Mouse (Mus musculus): ENCODE data around the gene Ntn3. TPM values are rescaled to one million over a fixed set of nuclear protein-coding genes. Genes with fewer than 3 reads are reported as not detected.
A peak's percentile ranks its signal among the peaks of the same experiment; 100 is the strongest.

Gene Ntn3
- polyA plus RNA-seq, 1 experiment from 2014 or later = 2.3 TPM

DNA sequence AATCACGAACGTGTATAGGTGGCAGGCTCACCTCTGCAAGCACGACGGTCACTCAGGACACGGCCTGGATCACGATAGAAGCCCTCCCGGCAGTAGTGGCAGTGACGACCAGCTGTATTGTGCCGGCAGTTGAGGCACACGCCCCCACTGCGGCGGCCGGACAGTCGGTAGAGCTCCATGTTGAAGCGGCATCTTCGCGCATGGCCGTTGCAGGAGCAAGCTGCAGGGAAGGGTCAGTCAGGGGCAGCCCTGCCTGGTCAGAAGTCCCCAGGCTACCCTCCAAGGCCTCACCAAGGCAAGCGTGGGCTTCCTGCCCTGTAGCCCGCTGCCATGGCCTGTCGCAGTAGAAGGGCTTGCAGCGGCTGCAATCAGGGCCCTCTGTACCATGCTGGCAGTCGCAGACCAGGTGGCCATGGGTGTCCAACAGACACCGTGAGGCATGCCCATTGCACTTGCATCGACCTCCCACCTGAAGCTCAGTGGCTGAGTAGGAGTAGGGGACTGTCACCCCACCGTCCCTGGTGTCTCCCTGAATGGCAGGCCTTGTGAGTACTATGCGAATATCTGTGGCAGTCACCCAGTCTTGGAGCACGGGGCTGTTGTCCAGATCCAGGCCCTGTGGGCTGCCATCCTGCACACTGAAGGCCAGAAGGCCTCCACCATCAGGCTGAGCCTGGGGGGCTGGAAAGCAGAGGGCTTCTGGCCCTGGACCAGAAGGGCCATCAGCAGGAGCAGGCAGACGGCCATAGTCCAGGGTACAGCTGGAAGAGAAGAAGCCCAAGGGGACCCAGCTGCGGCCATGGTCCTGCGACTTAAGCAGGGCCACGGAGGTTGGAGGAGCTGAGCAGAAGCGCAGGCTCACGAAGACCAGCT is 1.3 kb downstream of the Ntn3 start:
- Histone ChIP-seq H3K9ac (replicated peaks; ENCODE audit: low read depth) (peak overlapping the region; percentile 45; the same call in 1 of the 2 replicates), H3K4me2 (replicated peaks; ENCODE audit: low read depth, low read length) (peak overlapping the region; percentile 64), H3K4me3 (ENCODE audit: low read depth, low read length) (0 out of 2 replicates have a peak overlapping the region, but pooled peaks have one; percentile 36), H3K4me1 (ENCODE audit: insufficient read depth, low read depth, low read length) (peaks cover 40% of the 10 kb centered on the region), H3K9me3 (ENCODE audit: low read length) (no peaks in the 10 kb centered on the region), H3K27me3 (replicated peaks; ENCODE audit: insufficient read depth, low read length) (0 out of 2 replicates have a peak, but pooled peaks cover 11% of the 10 kb centered on the region), H3K27ac (ENCODE audit: low read length) (no peak overlapping the region), H3K36me3 (ENCODE audit: insufficient read depth, low read length) (no peaks in the 10 kb centered on the region)
- 68% methylated on average over 34 of the region's 34 CpGs for WGBS
- DNase-seq (ENCODE audit: low spot score) (no peak), ATAC-seq (no peak)
- TF ChIP-seq EP300 (IDR thresholded peaks at IDR 0.05) = no peak
- TF ChIP-seq CTCF (IDR thresholded peaks at IDR 0.05) = no peak

- Histone ChIP-seq H3K9me3 (ENCODE audit: low read length) (no peaks in the 10 kb centered on the region), H3K9ac (replicated peaks; ENCODE audit: low read depth) (no peak overlapping the region), H3K27me3 (replicated peaks; ENCODE audit: insufficient read depth, low read length) (0 out of 2 replicates have a peak, but pooled peaks cover 11% of the 10 kb centered on the region), H3K36me3 (ENCODE audit: insufficient read depth, low read length) (no peaks in the 10 kb centered on the region), H3K4me3 (ENCODE audit: low read depth, low read length) (peak overlapping the region; percentile 31), H3K27ac (ENCODE audit: low read length) (no peak overlapping the region), H3K4me2 (replicated peaks; ENCODE audit: low read depth, low read length) (peak overlapping the region; percentile 95), H3K4me1 (ENCODE audit: insufficient read depth, low read depth, low read length) (peaks cover 34% of the 10 kb centered on the region)
- DNase-seq (ENCODE audit: low spot score) (peak; percentile 60), ATAC-seq (peak; percentile 20)
- TF ChIP-seq EP300 (IDR thresholded peaks at IDR 0.05) (no peak), CTCF (IDR thresholded peaks at IDR 0.05) (peak; percentile 25)
- 5% methylated on average over 58 of the region's 62 CpGs for WGBS
Observed at GRCm38 (mm10) chr17:24206451-24207351, 2.6 kb downstream of the Ntn3 start.

- H3K9ac ChIP-seq (replicated peaks; ENCODE audit: low read depth) = no peak overlapping the region
- H3K9me3 ChIP-seq (ENCODE audit: low read length) = no peaks in the 10 kb centered on the region
- no peaks in the 10 kb centered on the region for H3K36me3 ChIP-seq (ENCODE audit: insufficient read depth, low read length)
- H3K4me3 ChIP-seq (ENCODE audit: low read depth, low read length) = peak overlapping the region; percentile 59
- peak; percentile 29 for ATAC-seq
- WGBS = 3% methylated on average over 15 of the region's 15 CpGs
- H3K4me1 ChIP-seq (ENCODE audit: insufficient read depth, low read depth, low read length) = peaks cover 29% of the 10 kb centered on the region
- H3K27ac ChIP-seq (ENCODE audit: low read length) = no peak overlapping the region
- DNase-seq (ENCODE audit: low spot score) = peak; percentile 54
- TF ChIP-seq EP300 (IDR thresholded peaks at IDR 0.05) = no peak
- no peak for TF ChIP-seq CTCF (IDR thresholded peaks at IDR 0.05)
- H3K4me2 ChIP-seq (replicated peaks; ENCODE audit: low read depth, low read length) = peak overlapping the region; percentile 95
- 0 out of 2 replicates have a peak, but pooled peaks cover 11% of the 10 kb centered on the region for H3K27me3 ChIP-seq (replicated peaks; ENCODE audit: insufficient read depth, low read length)
Observed at GRCm38 (mm10) chr17:24205908-24206361, 3.4 kb downstream of the Ntn3 start.

GRCm38 (mm10) chr17:24205284-24205888 is 3.9 kb downstream of the Ntn3 start, which contains the start of gene Tbc1d24:
TSS of gene Tbc1d24 (minus strand) at chr17:24205562.
- Histone ChIP-seq H3K4me1 (ENCODE audit: insufficient read depth, low read depth, low read length) (peaks cover 29% of the 10 kb centered on the region), H3K9me3 (ENCODE audit: low read length) (no peaks in the 10 kb centered on the region), H3K4me3 (ENCODE audit: low read depth, low read length) (peak within 1 kb of the TSS; percentile 59), H3K9ac (replicated peaks; ENCODE audit: low read depth) (peak within 1 kb of the TSS; percentile 29; the same call in 1 of the 2 replicates), H3K4me2 (replicated peaks; ENCODE audit: low read depth, low read length) (peak within 1 kb of the TSS; percentile 95), H3K36me3 (ENCODE audit: insufficient read depth, low read length) (no peaks in the 10 kb centered on the region), H3K27ac (ENCODE audit: low read length) (no peak within 1 kb of the TSS), H3K27me3 (replicated peaks; ENCODE audit: insufficient read depth, low read length) (0 out of 2 replicates have a peak, but pooled peaks cover 11% of the 10 kb centered on the region)
- no peak for TF ChIP-seq EP300 (IDR thresholded peaks at IDR 0.05)
- TF ChIP-seq CTCF (IDR thresholded peaks at IDR 0.05) = no peak
- ATAC-seq (peak; percentile 77), DNase-seq (ENCODE audit: low spot score) (peak; percentile 93)
- WGBS = under 1% methylated on average over 50 of the region's 65 CpGs

DNA sequence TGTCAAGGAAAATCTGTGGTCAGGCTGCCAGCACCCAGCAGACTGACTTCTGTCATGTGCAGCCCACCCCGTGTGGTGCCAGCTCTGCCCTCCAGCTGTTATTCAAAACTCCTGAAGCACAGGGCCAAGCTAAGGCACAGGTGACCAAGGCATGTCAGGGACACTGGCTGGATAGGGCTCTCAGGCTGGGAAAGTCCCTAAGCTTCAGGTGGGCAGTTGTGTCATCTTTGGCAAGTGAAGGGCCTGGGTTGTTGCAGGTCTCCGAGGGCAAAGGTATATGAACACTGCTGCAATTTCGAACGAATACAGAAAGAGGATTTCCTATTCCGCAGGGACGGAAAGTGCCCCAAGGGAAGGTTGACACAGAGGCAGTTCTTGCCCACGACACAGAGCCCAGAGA is 4.5 kb downstream of the Ntn3 start:
- no peaks in the 10 kb centered on the region for H3K36me3 ChIP-seq (ENCODE audit: insufficient read depth, low read length)
- peak overlapping the region; percentile 29; the same call in 1 of the 2 replicates for H3K9ac ChIP-seq (replicated peaks; ENCODE audit: low read depth)
- H3K4me1 ChIP-seq (ENCODE audit: insufficient read depth, low read depth, low read length) = peaks cover 29% of the 10 kb centered on the region
- 9% methylated on average over 7 of the region's 7 CpGs for WGBS
- DNase-seq (ENCODE audit: low spot score) (no peak), ATAC-seq (no peak)
- H3K4me3 ChIP-seq (ENCODE audit: low read depth, low read length) = peak overlapping the region; percentile 59
- H3K4me2 ChIP-seq (replicated peaks; ENCODE audit: low read depth, low read length) = peak overlapping the region; percentile 95
- no peaks in the 10 kb centered on the region for H3K9me3 ChIP-seq (ENCODE audit: low read length)
- TF ChIP-seq EP300 (IDR thresholded peaks at IDR 0.05) (no peak), CTCF (IDR thresholded peaks at IDR 0.05) (no peak)
- H3K27ac ChIP-seq (ENCODE audit: low read length) = no peak overlapping the region
- H3K27me3 ChIP-seq (replicated peaks; ENCODE audit: insufficient read depth, low read length) = 0 out of 2 replicates have a peak, but pooled peaks cover 8% of the 10 kb centered on the region
